Mouse (Mus musculus): ENCODE measurements at regions not wholly inside any gene's neighbourhood (a gene's known extent, or its start where the extent isn't known, plus 50 kb on each side); places are given as distances from the start of the nearest gene placed in this dataset.
A peak's percentile ranks its signal among the peaks of the same experiment; 100 is the strongest.

- no peak for DNase-seq (ENCODE audit: low spot score in 2 of 2)
These were observed 73.0 kb upstream of the Tspan2 start for GRCm38 (mm10) chr3:102661296-102661695.

DNA sequence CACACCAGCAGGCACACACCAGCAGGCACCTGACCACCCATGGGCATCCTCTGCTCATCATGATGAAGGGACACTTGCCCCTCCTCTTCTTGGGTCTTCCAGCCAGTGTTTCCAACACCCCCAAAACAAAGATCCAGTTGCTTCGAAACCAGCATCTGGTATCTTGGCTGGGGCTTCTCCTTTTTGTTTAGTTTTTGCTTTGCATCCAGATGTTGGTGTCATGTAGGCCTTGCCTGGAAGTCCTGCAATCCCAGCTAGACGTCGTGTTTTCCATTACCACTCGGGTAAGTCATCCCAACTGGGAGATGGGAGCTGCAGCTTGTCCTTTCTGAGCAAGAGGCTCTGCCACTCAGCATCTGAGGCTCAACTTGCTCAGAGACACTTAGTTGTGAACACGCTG lies 70.6 kb upstream of the Tspan2 start:
- no peak for DNase-seq (ENCODE audit: low spot score in 2 of 2)

- no peak for DNase-seq (ENCODE audit: low spot score in 2 of 2)
These were observed 69.6 kb upstream of the Tspan2 start for GRCm38 (mm10) chr3:102664665-102665190.

GRCm38 (mm10) chr3:102667796-102668195 lies 66.5 kb upstream of the Tspan2 start:
- no peak for DNase-seq (ENCODE audit: low spot score in 2 of 2)

DNA sequence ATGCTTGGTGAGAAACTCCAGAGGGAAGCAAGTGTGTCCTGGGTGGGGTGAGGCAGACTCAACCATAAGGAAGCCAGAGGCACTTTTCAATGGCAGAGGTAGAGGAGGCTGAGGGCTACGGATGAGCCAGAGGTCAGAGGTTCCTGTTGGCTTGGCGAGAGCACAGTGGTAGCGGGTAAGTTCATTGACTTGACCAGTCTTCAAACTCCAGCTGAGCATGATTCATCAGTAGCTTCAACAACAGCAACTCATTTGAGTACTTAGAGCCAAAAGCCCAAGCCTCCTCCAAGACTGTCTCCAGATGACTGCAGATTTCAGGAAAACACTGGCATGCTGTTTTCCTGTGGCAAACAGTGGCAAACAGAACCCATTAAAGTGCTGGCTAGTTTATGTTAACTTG lies 65.8 kb upstream of the Tspan2 start:
- DNase-seq (ENCODE audit: low spot score in 2 of 2): no peak

DNA sequence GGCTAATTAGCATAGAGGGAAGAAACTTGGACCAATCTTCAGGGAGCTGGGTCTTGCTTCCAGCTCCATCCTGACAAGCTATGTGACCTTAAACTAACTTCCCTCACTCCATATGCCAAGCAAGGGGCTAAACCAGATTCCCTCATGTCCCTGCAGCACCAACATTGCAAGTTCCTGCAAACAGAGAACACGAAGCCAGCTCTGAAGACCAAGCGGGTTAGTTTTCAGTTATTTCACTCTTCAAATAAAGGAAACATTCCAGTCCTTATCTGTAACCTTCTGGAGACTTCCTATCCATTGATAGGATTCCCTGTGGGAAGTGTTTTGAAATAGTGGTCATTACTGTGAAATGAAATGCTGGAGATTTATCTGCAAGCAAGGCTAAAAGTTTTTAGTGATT lies 64.4 kb upstream of the Tspan2 start:
- no peak for DNase-seq (ENCODE audit: low spot score in 2 of 2)

DNA sequence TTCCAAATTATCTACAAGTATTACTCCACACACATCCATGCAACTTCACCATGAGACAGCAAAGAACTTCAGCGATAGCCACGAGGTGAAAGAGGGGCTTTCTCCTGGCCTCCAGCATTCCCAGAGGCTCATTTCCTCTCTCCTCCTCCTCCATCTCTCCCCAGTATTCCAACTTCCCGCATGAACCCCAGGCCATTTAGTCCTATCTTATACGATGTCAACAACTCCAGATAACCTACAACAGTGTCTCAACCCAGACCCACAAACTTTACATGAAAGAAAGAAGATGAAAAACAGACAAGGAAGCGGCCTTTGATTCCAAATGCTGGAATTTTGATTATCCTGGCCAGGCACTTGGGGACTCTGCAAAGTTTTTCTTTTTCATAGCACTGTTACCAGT lies 63.8 kb upstream of the Tspan2 start:
- DNase-seq (ENCODE audit: low spot score in 2 of 2): no peak

DNA sequence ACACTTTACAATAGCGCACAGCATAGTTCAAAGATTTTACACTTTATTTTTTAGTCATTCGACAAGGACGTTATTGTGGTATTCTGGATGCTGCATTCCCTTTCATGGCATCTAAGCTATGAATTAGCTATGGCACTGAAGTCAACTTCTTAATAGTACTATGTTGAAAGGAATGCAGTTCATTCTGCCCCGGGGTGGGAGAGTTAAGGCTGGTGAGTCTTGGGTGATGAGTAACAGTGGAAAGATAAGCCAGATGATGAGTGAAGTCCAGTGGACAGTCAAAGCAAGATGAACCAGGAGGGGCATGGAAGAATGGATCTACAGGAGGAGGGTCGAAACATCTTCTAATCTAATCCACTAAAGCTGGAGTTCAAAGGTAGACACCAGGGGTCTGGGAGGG lies 63.4 kb upstream of the Tspan2 start:
- no peak for DNase-seq (ENCODE audit: low spot score in 2 of 2)

- DNase-seq (ENCODE audit: low spot score in 2 of 2): no peak
These were observed 60.8 kb upstream of the Tspan2 start for GRCm38 (mm10) chr3:102673506-102673905.

DNA sequence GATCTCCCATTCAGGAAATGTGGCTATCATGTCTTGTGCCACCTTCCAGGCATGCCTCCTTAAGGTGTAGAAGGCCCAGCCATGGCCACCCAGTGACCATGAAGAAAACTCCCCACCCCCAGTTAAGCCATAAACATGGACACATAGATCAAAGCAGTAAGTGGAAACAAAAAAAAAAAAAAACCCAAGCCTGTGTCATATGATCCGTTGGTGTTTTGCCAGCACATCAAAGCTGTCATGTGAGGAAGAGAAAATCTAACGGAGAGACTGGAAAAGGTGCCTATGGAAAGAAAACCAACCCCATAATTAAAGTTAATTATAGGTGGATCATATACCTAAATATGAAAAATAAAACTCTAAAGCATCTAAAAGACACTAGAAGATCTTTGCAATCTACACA lies 60.3 kb upstream of the Tspan2 start:
- no peak for DNase-seq (ENCODE audit: low spot score in 2 of 2)

GRCm38 (mm10) chr3:102676946-102677534 lies 57.3 kb upstream of the Tspan2 start:
- peak; percentile 61 to 68 for DNase-seq (ENCODE audit: low spot score in 2 of 2)

- no peak for DNase-seq (ENCODE audit: low spot score in 2 of 2)
These were observed 55.8 kb upstream of the Tspan2 start for GRCm38 (mm10) chr3:102678516-102678915.

GRCm38 (mm10) chr3:102682424-102682823 lies 51.9 kb upstream of the Tspan2 start:
- DNase-seq (ENCODE audit: low spot score in 2 of 2): no peak

- DNase-seq (ENCODE audit: low spot score in 2 of 2): no peak
These were observed 50.8 kb upstream of the Tspan2 start for GRCm38 (mm10) chr3:102683541-102683940.

Data from layer of hippocampus, postnatal 10 days (tissue).